Mouse (Mus musculus) ES-CJ7 (cell line): Measurements from ENCODE around the gene Gm3327.
"Not testable (repeated sequence)": the region's sequence is repeated elsewhere in the genome, so short reads cannot be mapped to it uniquely, and the experiment has no call there.

Experiments
- DNase-seq: peaks from one replicate; pipeline ENCODE4 v3.0.0; 2011; ENCODE audit warnings: low read depth, low spot score

Gm3327 gene

DNA sequence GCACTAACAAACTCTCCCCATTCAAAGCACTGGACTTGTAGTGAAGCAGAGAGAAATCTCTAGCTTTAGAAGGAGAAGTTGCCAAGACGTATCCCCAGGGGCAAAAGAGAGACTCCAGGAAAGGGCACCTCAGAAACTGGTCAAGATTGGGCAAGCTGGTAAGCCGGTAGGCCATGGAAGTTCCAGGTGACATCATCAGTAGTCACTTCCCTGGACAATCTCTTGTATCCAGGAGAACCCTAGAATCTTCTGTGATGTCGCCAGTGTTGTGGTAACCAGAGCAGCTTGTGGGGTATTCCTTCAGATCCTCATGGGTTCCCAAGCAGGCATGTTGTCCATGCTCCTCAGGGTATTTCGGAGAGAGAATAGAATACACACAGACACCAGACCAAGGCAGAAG lies at the start of gene Gm3327:
Gene Gm3327 (plus strand): TSS at position 301 of the 400 bp plus-strand sequence.
- DNase-seq = not testable (repeated sequence)

DNA sequence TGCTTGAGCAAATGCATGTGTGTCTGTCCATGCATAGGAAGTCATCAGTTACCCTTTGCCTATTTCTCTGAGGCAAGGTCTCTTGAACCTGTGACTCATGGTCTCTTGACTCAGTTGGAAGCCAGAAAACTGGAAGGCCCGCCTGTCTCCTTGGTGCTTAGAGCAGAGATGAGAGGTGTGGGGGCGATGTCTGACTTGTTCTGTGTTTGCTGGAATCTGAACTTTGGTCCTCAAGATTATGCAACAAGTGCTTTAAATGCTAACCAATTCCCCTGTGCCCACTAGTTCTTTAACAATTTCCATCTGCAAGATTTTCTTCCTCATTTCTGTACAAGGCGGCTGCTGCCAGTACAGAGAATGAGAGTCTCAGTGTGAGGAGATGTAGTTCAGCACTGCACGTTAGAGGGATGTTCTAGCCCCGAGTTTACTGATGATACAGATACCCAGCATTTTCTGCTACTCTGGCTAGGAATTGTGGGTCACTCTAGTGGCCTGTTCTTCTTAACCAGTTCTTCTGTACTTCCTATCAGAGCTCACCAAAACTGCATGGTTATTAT lies 45.8 kb upstream of the Gm3327 start:
- not testable (repeated sequence) for DNase-seq

DNA sequence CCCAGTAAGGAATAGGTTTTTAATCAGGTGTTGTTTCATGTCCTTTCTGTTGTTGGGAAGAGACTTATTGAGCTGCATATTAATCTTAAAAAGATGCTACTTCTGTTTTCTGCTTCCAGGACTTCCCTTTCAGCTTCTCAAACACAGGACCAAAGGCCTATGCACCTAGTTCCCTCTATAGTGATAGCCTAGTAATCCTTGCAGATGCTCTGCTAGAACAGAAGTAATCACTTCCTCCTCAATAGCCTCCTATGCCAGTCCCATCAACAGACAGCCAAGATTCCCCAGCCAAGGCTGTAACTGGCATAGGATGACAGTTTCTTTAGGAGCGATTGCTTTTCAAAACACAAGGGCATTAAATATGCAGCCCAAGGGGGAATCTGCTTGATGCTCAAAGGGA lies 37.1 kb upstream of the Gm3327 start:
- not testable (repeated sequence) for DNase-seq

DNA sequence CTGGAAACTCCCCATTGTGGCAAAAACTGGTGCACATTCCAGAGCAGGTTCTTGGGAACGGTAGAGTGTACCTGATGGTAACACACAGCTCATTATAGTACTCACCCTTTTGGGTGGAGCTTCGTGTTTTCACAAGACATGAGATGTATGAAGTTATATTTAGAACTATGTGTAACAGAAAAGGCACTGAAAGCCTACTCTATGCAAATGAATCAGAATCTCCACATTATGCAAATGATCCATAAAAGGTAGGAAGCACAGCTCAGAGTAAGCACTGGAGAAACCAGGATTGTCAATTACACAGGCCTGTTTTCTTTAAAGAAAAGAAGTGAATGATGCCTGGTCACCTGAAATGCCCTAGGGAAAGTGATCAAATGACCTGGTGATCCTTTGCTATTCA lies 36.1 kb upstream of the Gm3327 start:
- DNase-seq = not testable (repeated sequence)

- DNase-seq = not testable (repeated sequence)
Measured at GRCm38 (mm10) chr14:44091524-44091923, 32.1 kb upstream of the Gm3327 start.

- DNase-seq = not testable (repeated sequence)
Measured at GRCm38 (mm10) chr14:44094445-44094844, 29.2 kb upstream of the Gm3327 start.

DNA sequence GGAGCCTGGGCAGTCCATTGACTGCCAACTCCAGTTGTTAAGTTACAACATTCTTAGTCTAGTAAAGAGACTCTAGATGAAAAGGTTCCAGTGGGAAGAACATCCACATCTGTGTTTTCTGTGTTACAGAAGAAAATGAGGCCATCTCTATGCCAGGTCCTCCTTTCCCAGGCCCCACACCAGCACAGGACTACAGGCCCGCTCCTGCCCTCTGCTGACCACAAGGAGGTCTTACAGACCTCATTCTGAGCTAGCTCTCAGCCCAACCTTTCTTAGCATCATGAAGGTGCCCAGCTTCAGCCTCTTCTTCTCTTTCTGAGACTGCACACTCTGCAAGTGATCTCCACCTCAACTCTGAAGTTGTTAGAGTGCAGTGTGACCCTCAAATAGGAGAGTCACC lies 23.6 kb upstream of the Gm3327 start:
- not testable (repeated sequence) for DNase-seq

DNA sequence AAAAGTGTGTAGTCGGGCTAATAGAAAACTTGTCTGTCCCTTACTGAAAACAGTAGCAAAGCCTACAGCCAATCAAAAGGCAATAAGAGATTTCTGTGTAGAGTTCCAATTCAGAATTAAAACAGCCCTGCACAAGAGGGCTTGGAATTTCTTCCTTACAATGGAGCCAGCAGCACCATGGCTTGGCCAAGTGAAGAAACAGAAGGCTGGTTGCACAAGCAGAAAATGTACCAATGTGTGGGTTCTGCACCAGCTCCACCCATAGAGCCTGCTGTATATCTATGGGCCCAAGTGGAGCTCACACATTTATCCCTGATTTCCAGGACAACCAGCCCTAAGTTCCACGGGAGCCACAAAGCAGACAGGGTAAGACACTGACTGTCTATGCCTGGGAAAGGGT lies 21.3 kb upstream of the Gm3327 start, which contains the start of gene Ear2:
Gene Ear2 (plus strand): TSS at position 301 of the 400 bp plus-strand sequence.
- DNase-seq = not testable (repeated sequence)

GRCm38 (mm10) chr14:44110981-44111380 lies 12.7 kb upstream of the Gm3327 start:
- DNase-seq = no peak
